Mouse (Mus musculus): ENCODE data around the gene Fbxw4. TPM values are rescaled to one million over a fixed set of nuclear protein-coding genes. Genes with fewer than 3 reads are reported as not detected.
A peak's percentile ranks its signal among the peaks of the same experiment; 100 is the strongest.
"Not testable (repeated sequence)": the region's sequence is repeated elsewhere in the genome, so short reads cannot be mapped to it uniquely, and the experiment has no call there.

Gene Fbxw4
- total RNA-seq, 2 experiments from 2014 or later: 40.2 to 58.1 TPM

DNA sequence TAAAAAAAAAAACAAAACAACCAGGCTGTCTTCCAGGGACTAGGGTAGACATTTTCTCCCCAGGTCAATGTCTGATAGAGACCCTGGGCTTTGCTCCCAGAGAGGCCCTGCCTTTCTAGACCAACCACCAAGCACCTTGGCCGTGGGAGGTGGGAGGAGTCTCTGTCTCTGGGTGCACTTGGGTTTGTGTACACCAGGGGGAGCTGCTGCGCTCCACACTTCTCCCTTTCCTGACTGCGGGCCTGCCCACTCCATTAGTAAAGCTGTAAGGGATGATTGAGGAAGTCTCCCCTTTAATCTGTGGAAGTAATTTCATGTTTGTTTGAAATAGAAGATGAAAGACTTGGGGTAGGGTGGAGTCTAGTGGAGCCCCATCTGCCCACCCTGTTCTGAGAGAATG lies 78.9 kb downstream of the Fbxw4 start:
- peak; percentile 79 for ATAC-seq (ENCODE audit: poor library complexity, severe bottlenecking)

DNA sequence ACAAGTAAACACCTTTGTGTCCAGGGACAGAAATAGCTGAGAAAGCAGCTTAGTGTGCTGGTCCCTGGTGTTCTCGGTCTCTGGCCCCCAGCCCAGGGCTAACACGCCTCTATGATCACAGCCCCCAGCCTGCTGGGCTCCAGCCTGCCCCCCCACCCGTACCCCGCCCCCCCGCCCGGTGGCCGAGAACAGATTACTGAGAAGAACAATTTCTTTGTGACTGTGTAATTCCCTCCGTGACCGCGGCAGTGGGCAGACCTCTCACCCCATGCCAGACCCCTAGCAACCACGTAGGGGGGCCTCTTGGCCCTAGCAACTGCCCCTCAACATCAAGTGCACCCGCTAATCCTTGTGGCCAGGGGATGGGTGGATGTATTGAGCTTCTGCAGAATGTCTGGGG lies 79.9 kb downstream of the Fbxw4 start:
- ATAC-seq (ENCODE audit: poor library complexity, severe bottlenecking): no peak

DNA sequence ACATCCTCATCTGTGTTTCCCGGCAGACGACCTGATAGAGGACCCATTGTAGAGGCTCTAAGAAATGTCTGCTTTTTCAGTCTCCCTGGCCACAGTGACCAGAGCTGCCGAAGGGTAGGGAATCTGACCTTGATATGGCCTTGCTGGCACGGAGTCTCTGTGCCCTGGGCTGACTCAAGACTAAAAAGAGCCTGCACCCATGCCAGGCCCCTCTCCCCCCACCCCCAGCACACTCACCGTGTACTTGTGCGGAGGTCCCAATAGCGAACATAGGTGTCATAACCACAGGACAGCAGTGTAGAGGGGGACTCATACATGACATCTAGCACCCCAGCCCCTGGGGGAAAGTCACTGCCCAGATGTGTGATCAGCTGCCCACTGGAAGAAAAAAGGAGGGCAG lies 80.7 kb downstream of the Fbxw4 start:
- ATAC-seq (ENCODE audit: poor library complexity, severe bottlenecking): no peak

DNA sequence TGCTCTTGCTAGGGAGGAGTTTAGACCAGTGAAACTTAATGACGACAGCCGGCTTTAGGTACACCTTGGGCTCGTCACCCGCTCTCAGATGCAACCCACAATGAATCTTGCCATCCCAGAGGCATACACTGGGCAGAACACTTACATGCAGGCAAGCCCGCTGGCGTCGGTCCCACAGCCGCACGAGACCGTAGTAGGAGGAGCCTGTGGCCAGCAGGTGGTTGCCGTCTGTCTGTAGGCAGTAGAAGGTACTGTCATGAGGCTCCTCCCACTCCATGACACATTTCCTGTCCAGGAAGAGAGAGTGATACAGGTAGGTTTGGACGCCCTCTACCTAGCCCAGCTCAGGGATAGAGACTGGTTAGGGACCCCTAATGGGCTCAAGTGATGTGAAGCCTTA lies 81.1 kb downstream of the Fbxw4 start:
- ATAC-seq (ENCODE audit: poor library complexity, severe bottlenecking): no peak

DNA sequence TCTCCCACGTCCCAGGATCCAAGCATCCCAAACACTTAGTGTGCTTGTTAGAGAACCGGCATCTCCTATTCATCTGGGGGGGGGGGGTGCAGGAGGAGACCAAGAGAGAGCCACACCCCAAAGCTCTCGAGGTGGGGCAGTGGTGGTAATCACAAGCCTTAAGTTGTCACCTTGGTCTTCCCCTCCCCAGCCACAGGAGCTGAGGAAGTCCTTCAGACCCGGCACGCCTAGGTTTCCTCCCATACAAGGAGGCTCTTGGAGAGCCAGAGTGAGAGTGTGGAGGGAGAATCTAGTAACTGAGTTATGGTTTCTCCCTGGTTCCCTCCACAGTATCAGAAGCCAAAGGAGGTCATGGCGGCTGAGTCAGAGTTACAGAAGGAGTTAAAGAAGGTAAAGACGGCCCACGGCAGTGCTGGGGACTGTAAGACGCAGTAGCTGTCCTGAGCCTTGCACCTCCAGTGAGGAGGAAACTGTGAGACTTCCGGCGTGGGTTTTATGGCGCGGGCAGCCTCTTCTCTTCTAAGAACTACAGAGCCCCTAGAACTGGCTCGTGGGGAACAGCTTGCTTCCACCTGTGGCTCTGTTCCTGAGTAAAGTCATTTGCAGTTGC lies 82.9 kb downstream of the Fbxw4 start:
- ATAC-seq (ENCODE audit: poor library complexity, severe bottlenecking): no peak

DNA sequence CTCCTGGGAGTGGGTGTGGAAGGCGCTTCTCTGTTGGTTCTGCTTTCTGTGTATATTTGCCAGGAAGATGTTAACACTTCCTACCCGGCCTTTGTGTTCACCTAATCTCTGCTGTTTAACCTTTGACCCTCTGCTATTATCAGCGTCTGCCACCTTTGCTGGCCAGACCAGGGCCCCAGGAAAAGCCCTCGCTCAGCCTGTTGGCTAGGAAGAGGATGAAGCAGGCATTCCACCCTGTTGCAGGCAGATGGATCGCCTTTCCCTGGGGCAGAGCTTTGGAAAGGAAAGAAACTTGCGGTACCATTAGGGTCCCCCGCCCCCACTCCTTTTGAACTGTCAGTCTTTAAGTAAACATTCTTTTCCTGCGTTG lies 84.5 kb downstream of the Fbxw4 start:
- ATAC-seq (ENCODE audit: poor library complexity, severe bottlenecking): peak; percentile 62

DNA sequence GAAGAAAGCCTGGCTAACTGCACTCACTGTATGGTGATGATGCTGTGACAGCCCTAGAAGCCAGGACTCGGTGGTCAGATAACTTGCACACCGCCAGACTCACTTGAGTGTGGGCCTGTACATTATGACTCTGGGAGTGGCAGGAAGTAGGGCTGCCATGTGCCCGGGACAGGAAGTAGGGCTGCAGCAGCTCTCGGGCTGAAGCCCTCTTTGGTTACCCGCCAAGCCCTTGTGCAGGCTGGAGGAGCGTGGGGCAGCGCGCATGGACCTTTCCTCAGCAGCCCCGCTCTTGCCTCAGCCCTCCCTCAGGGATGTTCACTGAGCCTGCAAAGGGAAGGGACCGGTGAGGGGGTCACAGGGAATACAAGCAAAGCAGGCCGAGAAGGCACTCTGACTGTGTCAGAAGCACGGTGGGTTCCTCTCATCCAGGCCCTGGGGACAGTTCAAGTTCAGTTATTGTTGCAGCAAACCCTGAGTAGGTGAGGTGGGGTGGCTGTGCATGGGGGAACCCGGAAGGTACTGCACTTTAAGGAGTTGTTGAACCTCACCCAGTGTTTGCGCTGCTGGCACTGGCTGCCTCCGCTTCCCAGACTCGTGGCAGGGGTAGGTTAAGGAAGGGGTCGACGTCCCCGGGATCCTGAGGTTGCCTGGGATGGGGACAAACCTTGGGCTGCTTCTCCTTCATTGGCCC lies 85.0 kb downstream of the Fbxw4 start:
- peak; percentile 53 for ATAC-seq (ENCODE audit: poor library complexity, severe bottlenecking)

DNA sequence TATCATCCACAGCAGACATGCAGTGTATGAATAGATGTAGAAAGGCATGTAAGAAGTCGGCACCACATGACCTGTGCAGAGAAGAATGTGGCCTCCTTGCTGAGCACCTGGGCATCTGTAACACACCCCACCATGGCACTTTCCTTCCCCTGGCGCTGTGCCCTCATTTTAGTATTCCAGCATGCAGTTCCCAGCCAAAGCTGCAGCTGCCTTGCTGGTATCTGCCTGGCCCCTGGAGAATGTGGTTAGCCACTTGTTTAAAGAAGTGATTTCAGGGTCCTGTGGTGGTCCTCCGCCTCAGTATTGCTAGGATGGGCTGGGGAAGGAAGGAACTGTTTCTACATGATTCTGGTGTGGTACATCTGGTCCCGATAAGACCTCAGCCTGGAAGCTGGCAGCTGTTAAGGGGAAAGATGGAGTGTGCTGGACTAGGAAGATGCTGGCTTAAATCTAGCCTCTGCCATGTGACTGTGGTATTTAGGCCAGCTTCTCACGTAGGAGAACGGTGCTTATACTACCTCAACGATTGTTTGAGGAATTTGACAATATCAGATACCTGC lies 85.7 kb downstream of the Fbxw4 start:
- no peak for ATAC-seq (ENCODE audit: poor library complexity, severe bottlenecking)

DNA sequence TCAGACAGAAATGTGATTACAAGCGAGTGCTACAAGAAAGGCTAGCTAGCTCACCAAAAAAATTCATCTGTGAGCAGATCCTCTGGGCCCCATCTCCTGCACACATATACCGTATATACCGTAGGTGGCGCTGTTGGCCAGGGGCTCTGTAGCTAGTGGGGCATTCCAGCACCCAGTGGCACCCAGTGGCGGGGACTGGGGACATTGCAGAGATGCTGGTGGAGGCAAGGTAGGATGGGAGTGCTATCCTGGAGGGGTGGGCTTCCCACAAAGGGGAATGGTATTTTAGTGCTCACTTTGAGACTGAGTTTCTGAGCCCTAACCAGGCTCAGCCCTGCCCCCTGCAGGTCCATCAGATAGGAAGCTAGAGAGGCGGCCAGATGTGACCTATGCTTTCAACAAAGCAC lies 86.2 kb downstream of the Fbxw4 start:
- ATAC-seq (ENCODE audit: poor library complexity, severe bottlenecking): peak; percentile 72

DNA sequence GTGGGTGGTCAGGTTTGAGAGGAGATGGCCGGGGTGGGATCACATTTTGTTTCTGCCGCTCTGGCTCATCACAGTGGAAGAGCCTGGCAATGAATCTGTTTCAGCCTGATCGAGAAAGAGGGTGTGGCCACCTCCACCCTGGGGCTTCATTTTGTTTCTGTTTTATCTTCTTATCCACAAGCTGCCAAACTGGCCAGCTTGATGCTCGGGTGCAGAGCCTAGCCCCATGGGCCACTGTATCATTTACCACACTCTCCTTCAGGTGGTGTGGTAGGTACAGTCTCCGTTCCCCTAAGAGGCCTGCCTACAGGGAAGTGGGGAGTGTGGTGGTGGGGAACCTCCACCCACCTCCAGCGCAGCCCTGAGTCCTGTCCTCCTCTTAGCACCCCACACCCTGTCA lies 87.1 kb downstream of the Fbxw4 start:
- no peak for ATAC-seq (ENCODE audit: poor library complexity, severe bottlenecking)

DNA sequence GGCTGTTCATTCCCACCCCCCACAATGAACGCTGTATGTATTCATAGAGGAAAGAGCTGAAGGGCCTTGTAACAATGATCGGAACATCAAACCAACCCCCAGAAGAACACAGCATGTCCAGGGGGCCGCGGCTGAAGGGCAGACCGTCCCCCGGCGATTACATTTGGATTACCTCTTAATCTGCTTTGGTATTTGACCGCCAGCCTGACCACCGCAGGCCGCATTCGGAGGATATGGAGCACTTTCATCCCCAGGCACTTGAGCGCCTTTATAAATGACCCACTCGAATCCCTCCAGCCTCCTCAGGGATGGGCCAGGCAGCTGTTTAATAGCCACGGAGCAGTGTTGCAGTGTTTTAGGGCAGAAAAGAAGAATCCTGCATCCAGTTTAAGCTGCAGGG lies 92.7 kb downstream of the Fbxw4 start:
- ATAC-seq (ENCODE audit: poor library complexity, severe bottlenecking): no peak

DNA sequence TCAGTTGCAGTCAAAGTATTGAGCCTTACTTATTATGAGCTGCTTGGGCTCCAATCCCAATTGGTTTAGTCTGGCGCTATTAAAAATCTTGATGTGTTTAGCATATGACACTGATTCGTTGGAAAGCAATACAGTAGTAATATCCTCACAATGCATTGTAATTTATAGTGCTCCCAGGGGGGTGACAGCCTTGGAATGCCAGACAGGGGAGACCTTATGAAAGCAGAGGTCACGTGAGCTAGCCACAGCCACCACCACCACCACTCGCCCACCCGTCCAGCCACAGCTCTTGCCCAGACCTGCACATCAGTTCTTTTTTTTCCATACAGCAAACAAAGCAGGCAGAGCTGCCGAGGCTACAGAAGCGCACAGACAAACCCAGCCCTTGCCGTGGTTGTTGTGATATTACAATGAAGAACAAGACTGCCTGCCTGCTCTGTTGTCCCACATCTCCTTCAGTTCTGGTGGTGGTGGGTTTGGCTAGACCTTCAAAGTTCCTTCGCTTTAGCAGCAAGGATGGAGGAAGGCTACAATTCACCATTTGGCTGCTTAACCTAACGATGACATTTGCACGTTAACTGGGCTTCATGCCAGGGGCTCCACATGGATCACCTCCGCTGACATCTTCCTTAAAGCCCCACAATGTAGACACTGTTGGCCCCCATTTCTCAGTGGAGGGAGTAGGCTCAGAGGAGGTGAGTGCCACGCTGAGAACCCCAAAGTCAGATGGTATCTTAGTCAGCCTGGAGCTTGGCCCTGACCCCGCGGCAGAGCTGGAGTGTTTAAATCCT lies 94.0 kb downstream of the Fbxw4 start:
- ATAC-seq (ENCODE audit: poor library complexity, severe bottlenecking): no peak

DNA sequence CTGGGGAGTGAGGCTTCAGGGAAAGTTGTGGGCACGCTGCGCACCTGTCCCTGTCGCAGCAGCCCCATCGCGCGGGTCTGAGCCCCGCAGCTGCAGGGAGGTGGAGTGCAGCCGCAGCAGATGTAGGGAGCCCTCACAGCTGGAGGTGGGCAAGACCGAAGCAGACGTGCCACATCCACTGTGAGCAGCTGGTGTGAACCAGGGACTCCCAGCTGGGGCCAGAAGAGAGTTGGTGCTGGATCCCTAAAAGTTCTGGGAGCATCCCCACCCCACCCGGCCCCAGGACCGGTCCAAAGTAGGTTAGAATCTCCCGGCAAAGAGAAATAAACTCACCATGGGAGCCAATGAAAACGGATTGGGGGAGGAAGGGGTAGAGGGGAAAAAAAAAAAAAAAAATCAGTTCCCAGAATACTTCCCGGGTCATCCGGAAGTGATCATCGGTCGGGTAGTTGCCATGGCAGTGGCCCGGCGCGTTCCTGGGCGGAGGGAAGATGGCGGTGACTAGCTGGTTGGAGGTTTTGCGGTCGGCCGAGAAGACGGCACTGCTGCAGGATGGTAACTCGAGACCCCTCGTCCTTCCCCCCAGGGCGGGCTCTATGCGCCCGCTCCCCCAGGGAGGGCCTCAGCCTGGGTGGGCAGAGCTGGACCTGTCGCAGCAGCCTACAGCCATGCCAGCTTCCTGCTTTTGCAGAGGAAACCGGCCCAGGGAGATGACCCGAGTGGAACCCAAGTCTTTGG lies 99.8 kb downstream of the Fbxw4 start, which contains the start of the genes Poll and Gm17018:
Gene Poll (minus strand): TSS at position 379 of the 738 bp plus-strand sequence.
Gene Gm17018 (plus strand): TSS at position 463 of the 738 bp plus-strand sequence.
- peak; percentile 82 for ATAC-seq (ENCODE audit: poor library complexity, severe bottlenecking)

DNA sequence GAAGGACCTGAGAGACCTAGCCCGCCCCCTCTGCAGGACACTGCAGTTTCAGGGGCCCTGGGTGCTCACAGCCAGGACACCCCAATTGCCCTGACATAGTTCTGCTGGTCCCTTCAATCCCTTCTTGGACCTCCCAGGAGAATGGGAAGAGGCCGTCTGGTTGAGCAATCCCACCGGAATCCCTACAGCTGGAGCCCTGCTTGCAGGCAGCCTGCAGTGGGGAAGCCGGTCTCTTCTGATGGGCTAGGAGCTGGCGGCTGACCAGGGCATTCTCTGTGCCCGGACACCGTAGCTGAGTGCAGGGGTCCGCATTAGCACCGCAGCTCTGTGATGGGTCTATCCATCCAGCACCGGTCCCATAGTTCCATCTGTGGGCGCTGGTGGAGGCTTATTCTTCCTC lies 106.0 kb downstream of the Fbxw4 start:
- ATAC-seq (ENCODE audit: poor library complexity, severe bottlenecking): no peak

DNA sequence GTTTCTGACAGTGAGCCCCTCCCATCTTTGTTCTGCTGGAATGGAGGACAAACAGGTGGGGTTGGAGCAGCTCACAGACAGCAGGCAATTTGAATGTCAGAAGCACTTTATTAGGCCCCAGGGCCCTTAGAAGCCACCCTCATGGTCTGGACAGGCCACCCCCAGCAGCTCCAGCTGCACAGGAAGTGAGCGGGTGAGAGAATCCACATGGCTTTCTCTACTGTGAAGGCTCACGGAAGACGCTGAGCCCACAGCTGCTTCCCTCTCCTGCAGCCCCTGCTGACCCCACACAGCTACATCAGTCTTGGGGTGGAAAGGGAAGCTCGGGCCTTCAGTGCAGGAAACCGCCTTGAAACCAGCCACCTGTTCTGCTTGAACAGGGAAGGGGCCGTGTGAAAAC lies 107.9 kb downstream of the Fbxw4 start:
- no peak; the same call in 1 of the 2 replicates for ATAC-seq (ENCODE audit: poor library complexity, severe bottlenecking)

DNA sequence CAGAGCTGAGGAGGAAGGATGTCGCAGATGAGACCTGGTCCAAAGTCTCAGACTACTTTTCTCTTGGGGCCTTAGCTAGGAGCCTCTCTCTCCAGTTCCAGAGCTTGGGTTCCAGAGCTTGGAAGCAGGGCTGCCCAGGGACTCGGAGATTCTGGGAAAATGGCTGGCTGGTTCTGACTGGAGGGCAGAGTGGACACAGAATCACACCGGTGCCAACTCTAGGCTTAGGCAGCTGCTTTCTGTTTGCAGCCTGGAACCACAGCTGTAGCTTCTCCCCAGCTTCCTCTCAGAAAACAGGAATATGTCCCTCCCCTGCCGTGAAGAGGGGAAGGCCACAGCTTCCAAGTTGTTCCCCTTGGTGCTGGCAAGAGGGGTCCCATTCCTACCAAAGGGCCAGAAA lies 110.2 kb downstream of the Fbxw4 start:
- ATAC-seq (ENCODE audit: poor library complexity, severe bottlenecking): no peak

DNA sequence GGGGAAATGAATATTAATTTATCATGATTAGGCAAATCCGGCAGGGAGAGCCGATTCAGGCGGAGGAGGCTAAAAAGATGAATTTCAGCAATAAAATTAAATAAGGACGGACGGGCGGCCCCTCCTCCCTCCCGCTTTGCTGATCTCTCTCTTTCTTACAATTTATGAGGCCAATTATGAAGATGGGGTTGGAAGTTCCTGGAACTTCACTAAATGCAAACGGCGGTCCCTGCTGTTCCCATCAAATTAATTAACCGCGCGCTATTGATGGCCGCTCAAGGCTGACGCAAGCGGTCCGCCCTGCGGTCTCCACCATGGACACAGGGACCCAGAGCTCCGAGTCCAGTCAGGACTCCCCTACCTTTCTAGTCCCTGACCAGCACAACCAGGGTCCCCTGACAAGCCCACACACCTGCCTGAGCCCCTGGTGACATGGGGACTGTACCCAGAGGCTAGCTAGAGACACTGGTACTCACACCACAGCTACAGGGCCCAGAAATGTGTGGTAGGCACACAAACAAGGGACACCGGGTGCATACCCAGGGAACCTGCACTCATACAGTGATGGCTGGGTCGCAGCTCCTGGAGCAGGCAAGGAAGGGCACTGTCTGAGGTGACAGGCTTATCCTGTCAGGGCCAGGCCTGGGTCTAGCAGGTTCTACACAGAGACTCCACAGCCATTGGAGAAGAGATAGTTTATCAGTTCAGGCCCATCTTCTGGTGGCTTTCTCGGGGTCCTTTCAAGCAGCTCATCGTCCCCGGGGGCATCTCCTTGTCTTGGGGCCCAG lies 110.8 kb downstream of the Fbxw4 start:
- ATAC-seq (ENCODE audit: poor library complexity, severe bottlenecking): no peak

DNA sequence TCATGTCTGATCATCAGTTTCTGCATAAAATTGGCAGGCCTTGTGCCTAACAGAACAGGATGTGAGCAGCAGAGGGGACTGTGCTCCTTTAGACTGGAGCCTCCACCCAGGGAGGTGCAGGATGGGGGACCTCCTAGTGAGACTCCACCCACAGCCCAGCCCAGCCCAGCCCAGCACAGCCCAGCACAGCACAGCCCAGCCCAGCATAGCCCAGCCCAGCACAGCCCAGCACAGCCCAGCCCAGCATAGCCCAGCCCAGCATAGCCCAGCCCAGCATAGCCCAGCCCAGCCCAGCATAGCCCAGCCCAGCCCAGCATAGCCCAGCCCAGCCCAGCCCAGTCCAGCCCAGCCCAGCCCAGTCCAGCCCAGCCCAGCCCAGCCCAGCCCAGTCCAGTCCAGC lies 111.9 kb downstream of the Fbxw4 start:
- ATAC-seq (ENCODE audit: poor library complexity, severe bottlenecking): not testable (repeated sequence)

DNA sequence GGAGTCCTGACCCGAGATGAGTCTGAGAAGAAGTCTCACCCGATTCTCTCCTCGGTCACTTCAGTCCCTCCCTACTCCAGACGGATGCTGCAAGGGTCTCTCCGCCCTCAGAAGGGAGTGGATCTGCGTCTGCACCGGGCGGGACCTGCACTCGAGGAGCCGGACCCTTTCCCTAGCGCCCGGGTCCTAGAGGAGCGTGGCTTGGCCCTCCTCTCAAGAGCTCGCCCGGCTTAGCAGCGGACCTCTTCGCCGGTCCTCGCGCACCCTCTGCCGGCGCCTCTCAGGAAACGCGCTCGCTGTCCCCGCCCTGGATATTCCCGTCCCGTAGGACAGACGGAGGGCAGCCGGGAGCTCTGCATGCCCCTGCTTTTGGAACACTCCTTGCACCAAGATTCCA lies 115.2 kb downstream of the Fbxw4 start:
- ATAC-seq (ENCODE audit: poor library complexity, severe bottlenecking): peak; percentile 90

Data from megakaryocyte, adult 5-6 weeks (primary cell).